Mouse (Mus musculus) limb, embryonic 11.5 days (tissue): ENCODE results near the gene Zbtb16. TPM values are rescaled to one million over a fixed set of nuclear protein-coding genes. Genes with fewer than 3 reads are reported as not detected.

Source experiments
- ATAC-seq: fragments of 200-750 bp; cut with Nextera tagmentation; 2 replicates; pipeline ENCODE4 v1.8.0; 2017; ENCODE audit warnings: low read depth; ENCODE audit not compliant: insufficient number of reproducible peaks, low FRiP score, low TSS enrichment
- DNase-seq: peaks from one replicate; pipeline ENCODE4 v3.0.0-alpha.2; 2015; ENCODE audit warnings: low spot score
- H3K27ac ChIP-seq: fragments of 300-500 bp; sonication (generic); replicated peaks from 2 replicates; pipeline ENCODE4 v1.5.1; 2014; ENCODE audit warnings: low read depth, mild to moderate bottlenecking, low read length
- H3K27me3 ChIP-seq: fragments of 300-500 bp; sonication (generic); 2 replicates; pipeline ENCODE4 v1.6.1; 2014; ENCODE audit warnings: mild to moderate bottlenecking, low read length, mixed read lengths; ENCODE audit not compliant: control insufficient read depth, insufficient read depth
- H3K36me3 ChIP-seq: fragments of 300-500 bp; sonication (generic); 2 replicates; pipeline ENCODE4 v1.6.1; 2014; ENCODE audit warnings: mild to moderate bottlenecking, low read length, moderate library complexity, mixed read lengths; ENCODE audit not compliant: control insufficient read depth, insufficient read depth
- H3K4me1 ChIP-seq: fragments of 300-500 bp; sonication (generic); 2 replicates; pipeline ENCODE4 v1.6.1; 2014; ENCODE audit warnings: low read length, mixed read lengths; ENCODE audit not compliant: control insufficient read depth, insufficient read depth
- H3K4me2 ChIP-seq: fragments of 300-500 bp; sonication (generic); 2 replicates; pipeline ENCODE4 v1.6.1; 2014; ENCODE audit warnings: low read depth, mild to moderate bottlenecking, moderate library complexity; ENCODE audit not compliant: severe bottlenecking
- H3K4me3 ChIP-seq: fragments of 300-500 bp; sonication (generic); 2 replicates; pipeline ENCODE4 v1.5.1; 2014; ENCODE audit warnings: low read depth, low read length
- H3K9ac ChIP-seq: fragments of 300-500 bp; sonication (generic); 2 replicates; pipeline ENCODE4 v1.6.1; 2014; ENCODE audit warnings: mild to moderate bottlenecking, low read length
- H3K9me3 ChIP-seq: fragments of 300-500 bp; sonication (generic); 2 replicates; pipeline ENCODE4 v1.6.1; 2016; ENCODE audit warnings: low read length; ENCODE audit not compliant: control insufficient read depth
- WGBS: fragments of 180-500 bp; shearing (Covaris S2); extraction: QIAGEN DNeasy Blood & Tissue Kit; methylation state at CpG from one replicate; pipeline ENCODE4 v1.1.7; 2014; 5-methylcytosine and 5-hydroxymethylcytosine counted together
- polyA plus RNA-seq: library from polyadenylated mRNA; unstranded; fragments of >200 nt; fragmentation: Nextera tagmentation; extraction: Ambion mirVana; gene quantifications from 2 replicates; pipeline ENCODE4 v1.2.1, GENCODE M21; 2014

Zbtb16 gene
- polyA plus RNA-seq, 1 experiment from 2014 or later: 5.9 TPM

DNA sequence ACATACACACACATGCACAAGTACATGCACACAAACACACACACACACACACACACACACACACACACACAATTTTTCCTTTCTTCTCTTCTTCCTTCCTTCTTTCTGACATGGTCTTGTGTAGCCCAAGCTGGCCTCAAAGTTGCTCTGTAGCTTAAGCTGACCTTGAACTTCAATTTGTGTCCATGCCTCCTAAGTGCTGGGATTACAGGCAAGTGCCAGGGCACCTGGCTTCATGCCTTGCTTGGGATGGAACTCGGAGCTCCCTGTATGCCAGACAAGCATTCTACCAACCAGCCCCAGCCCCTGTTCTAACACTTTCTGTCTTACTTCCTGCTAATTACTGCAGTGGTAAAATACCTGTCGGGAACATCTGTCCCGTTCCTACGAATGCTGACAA is 222.8 kb downstream of the Zbtb16 start:
- peak; percentile 9 for DNase-seq
- Histone ChIP-seq H3K36me3 (no peaks in the 10 kb centered on the region), H3K9ac (no peak overlapping the region), H3K4me3 (no peak overlapping the region), H3K27me3 (no peaks in the 10 kb centered on the region), H3K27ac (no peak overlapping the region), H3K4me2 (no peak overlapping the region), H3K9me3 (no peaks in the 10 kb centered on the region), H3K4me1 (no peaks in the 10 kb centered on the region)
- 84% methylated on average over 4 of the region's 4 CpGs for WGBS
- ATAC-seq: no peak

DNA sequence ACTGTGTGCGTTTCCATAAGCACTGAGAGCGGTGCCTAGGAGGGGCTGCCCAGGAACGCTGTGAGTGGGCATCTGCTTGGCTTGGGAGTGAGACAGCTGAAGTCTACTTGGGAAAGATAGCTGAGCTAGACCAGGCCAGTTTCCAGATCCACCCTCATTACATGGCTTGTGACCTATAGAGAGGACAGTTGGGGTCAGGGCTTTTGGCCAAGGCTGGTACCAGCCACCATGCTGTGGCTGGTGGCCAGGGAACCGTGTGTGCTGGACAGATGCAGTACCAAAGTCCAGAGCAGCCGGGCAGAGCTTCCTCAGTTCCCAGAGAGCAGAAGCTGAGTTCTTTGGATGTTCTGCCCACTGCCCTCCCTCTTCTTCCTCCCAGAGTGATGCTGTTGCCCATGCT is 223.5 kb downstream of the Zbtb16 start:
- Histone ChIP-seq H3K4me2 (no peak overlapping the region), H3K9me3 (no peaks in the 10 kb centered on the region), H3K9ac (no peak overlapping the region), H3K4me1 (no peaks in the 10 kb centered on the region), H3K27ac (no peak overlapping the region), H3K36me3 (no peaks in the 10 kb centered on the region), H3K27me3 (no peaks in the 10 kb centered on the region), H3K4me3 (no peak overlapping the region)
- 91% methylated on average over 5 of the region's 5 CpGs for WGBS
- ATAC-seq (no peak), DNase-seq (peak; percentile 0)

DNA sequence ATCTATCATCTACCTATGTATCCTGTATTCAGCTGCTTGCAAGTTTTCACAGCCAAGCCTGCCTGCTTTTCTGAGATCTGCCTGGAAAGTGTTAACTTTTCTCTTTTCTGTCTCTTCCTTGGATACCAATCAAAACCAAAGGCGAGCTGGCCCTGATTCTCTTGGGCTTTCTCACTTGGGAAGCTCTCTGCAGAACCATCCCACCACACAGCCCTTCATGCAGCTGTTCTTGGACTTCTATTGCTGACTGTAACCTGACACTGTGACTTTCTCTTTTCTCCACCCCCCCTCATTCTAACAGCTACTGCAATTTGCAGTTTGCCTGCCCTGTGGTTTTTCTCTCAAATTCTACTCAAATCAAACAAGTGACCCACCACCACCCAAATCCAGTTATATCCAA is 225.0 kb downstream of the Zbtb16 start:
- no peaks in the 10 kb centered on the region for H3K9me3 ChIP-seq
- H3K4me1 ChIP-seq: no peaks in the 10 kb centered on the region
- WGBS: 7% methylated on average over 1 of the region's 1 CpGs
- H3K4me2 ChIP-seq: no peak overlapping the region
- H3K27me3 ChIP-seq: no peaks in the 10 kb centered on the region
- no peak overlapping the region for H3K4me3 ChIP-seq
- H3K36me3 ChIP-seq: no peaks in the 10 kb centered on the region
- H3K9ac ChIP-seq: no peak overlapping the region
- DNase-seq: peak; percentile 26
- no peak for ATAC-seq
- H3K27ac ChIP-seq: no peak overlapping the region

DNA sequence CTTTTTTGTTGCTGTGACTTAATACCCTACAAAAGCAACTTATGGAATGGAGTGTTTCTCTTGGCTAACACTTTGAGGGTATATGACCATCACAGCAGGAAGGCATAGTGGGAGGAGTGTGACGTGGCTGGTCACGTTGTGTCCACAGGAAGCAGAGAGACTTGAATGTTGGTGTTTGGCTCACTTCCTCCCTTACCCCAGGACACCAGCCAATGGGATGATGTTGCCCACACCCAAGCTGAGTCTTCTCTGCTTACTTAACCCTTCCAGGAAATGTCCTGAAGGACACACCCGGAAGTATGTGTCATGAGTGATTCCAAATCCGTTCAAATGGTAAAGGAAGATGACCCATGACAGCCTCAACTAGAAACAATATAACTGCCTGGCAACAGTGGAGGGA is 226.3 kb downstream of the Zbtb16 start:
- no peak overlapping the region for H3K4me3 ChIP-seq
- WGBS: 75% methylated on average over 4 of the region's 4 CpGs
- H3K4me2 ChIP-seq: no peak overlapping the region
- H3K27me3 ChIP-seq: no peaks in the 10 kb centered on the region
- H3K9me3 ChIP-seq: no peaks in the 10 kb centered on the region
- no peak overlapping the region for H3K9ac ChIP-seq
- DNase-seq (peak; percentile 17), ATAC-seq (no peak)
- H3K27ac ChIP-seq: no peak overlapping the region
- H3K36me3 ChIP-seq: no peaks in the 10 kb centered on the region
- no peaks in the 10 kb centered on the region for H3K4me1 ChIP-seq

DNA sequence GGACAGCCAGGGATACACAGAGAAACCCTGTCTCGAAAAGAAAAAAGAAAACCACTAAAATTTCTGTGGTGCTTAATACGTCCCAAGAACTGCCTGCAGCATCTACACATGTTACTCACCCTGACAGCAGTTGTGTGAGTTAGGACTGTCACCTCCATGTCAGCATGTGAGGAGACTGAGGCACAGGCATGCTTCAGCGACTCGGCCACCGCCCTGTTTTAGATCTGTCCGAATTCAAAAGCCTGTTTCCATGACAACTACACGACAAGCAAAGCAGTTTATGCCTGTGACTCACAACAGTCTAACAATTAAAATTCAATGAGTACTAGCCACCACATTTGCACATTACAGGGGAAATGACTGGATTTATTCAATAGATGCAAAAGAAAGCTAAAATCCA is 228.6 kb downstream of the Zbtb16 start:
- no peak overlapping the region for H3K4me2 ChIP-seq
- ATAC-seq: no peak
- H3K36me3 ChIP-seq: no peaks in the 10 kb centered on the region
- H3K9me3 ChIP-seq: no peaks in the 10 kb centered on the region
- no peak overlapping the region for H3K9ac ChIP-seq
- H3K4me1 ChIP-seq: no peaks in the 10 kb centered on the region
- H3K4me3 ChIP-seq: no peak overlapping the region
- no peaks in the 10 kb centered on the region for H3K27me3 ChIP-seq
- H3K27ac ChIP-seq: no peak overlapping the region
- 68% methylated on average over 7 of the region's 7 CpGs for whole genome bisulfite sequencing
- DNase-seq: peak; percentile 16

DNA sequence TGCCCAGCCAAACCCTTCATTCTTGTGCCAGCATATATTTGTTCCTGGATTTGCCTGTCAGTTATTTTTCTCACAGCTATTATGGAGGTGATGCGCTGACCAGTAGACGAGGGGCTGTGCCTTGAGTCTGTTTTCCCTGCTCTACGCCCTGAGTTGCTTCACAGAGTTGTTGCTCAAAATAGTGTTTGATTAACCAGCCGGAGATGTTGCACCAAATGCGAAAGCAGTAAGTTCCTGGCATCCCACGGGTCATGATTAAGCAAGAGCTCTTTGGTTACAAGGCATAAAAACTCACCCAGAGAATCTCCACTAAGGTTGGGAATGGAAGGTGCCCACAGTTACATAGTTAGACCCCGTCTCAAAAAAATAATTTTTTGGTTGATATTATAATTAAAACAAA is 229.9 kb downstream of the Zbtb16 start:
- DNase-seq (peak; percentile 11), ATAC-seq (no peak)
- no peak overlapping the region for H3K4me3 ChIP-seq
- 93% methylated on average over 7 of the region's 7 CpGs for WGBS
- no peaks in the 10 kb centered on the region for H3K27me3 ChIP-seq
- H3K4me2 ChIP-seq: no peak overlapping the region
- H3K9me3 ChIP-seq: no peaks in the 10 kb centered on the region
- no peaks in the 10 kb centered on the region for H3K36me3 ChIP-seq
- no peak overlapping the region for H3K27ac ChIP-seq
- no peak overlapping the region for H3K9ac ChIP-seq
- H3K4me1 ChIP-seq: no peaks in the 10 kb centered on the region

DNA sequence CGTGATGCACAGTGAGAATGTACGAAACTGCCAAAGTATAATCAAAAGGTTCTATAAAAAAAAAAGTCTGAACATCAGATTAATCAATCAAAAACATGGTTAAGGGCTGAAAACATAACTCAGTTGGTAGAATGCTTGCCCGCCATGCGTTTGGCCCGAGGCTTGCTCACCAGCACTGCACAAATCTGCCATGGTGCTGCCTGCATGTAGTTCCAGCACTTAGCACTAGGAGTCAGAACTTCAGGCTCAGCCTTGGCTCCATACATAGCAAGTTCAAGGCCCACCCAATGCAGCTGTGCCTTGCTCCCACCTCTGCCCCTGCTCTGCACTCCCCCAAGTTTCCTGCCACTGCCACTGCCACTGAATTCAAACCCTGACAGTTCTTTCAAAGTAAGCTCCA is 230.3 kb downstream of the Zbtb16 start:
- DNase-seq (peak; percentile 17), ATAC-seq (no peak)
- no peak overlapping the region for H3K4me3 ChIP-seq
- no peaks in the 10 kb centered on the region for H3K27me3 ChIP-seq
- H3K4me1 ChIP-seq: no peaks in the 10 kb centered on the region
- WGBS: 90% methylated on average over 5 of the region's 5 CpGs
- H3K4me2 ChIP-seq: no peak overlapping the region
- H3K36me3 ChIP-seq: no peaks in the 10 kb centered on the region
- H3K9me3 ChIP-seq: no peaks in the 10 kb centered on the region
- H3K9ac ChIP-seq: no peak overlapping the region
- H3K27ac ChIP-seq: no peak overlapping the region

DNA sequence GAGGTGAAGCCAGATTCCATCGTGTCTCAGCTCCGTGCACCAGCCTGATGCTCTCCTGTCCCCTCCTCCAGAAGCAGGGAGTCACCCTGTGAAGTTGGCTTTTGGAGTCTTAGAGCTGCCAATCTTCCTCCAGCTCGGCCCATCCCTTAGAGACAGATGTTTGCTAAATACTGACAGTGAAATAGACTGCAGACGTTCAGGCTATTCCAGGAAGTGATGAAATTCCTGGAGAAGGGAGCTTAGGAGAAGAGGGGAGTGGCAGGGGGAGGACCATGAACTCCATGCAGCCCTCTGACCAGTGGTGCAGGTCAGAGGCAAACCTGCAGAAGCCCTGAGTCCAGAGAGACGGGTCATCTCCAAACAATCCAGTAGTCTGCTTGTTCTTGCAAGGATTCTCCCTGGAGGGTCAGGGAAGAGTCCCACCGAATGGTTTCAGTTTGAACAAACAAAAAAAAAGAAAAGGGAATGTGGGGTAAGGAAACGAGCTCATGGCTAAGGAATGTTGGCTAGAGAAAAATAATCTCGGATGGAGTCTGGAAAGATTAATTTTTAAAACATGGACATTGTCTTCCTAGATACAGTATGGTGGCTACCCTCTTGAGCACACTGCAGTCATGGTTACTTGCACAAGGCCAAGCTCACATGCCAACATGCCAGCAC is 231.0 kb downstream of the Zbtb16 start, which contains the start of gene Nnmt:
Nnmt (minus strand) TSS at position 215 of the 660 bp plus-strand sequence.
- no peak within 1 kb of the TSS for H3K4me2 ChIP-seq
- no peaks in the 10 kb centered on the region for H3K9me3 ChIP-seq
- DNase-seq: peak; percentile 13
- no peaks in the 10 kb centered on the region for H3K36me3 ChIP-seq
- H3K4me3 ChIP-seq: no peak within 1 kb of the TSS
- no peak within 1 kb of the TSS for H3K9ac ChIP-seq
- WGBS: 57% methylated on average over 8 of the region's 8 CpGs
- H3K27ac ChIP-seq: no peak within 1 kb of the TSS
- H3K4me1 ChIP-seq: no peaks in the 10 kb centered on the region
- no peaks in the 10 kb centered on the region for H3K27me3 ChIP-seq
- ATAC-seq: no peak
